Mouse (Mus musculus): ENCODE results near the gene Hoxa4. TPM values are rescaled to one million over a fixed set of nuclear protein-coding genes. Genes with fewer than 3 reads are reported as not detected.

The Hoxa4 gene
- polyA plus RNA-seq (2015; fragmentation: Nextera tagmentation; extraction: Ambion mirVana), result 14.5 and 14.8 TPM in 2 replicates

GRCm38 (mm10) chr6:52190906-52191810 is at the start of gene Hoxa4:
Hoxa4 (minus strand) TSS chr6:52191753.
- Histone ChIP-seq H3K9me3 (no peaks in the 10 kb centered on the region), H3K36me3 (no peaks in the 10 kb centered on the region), H3K27me3 (peaks cover 94% of the 10 kb centered on the region), H3K4me3 (peak within 1 kb of the TSS; percentile 60), H3K4me2 (peak within 1 kb of the TSS; percentile 64), H3K9ac (peak within 1 kb of the TSS; percentile 95), H3K27ac (peak within 1 kb of the TSS; percentile 99), H3K4me1 (replicated peaks) (peaks cover 49% of the 10 kb centered on the region)
- under 1% methylated on average over 55 of the region's 102 CpGs for WGBS
- ATAC-seq (ENCODE audit: low FRiP score), result peak; percentile 33; the same call in 1 of the 2 replicates

GRCm38 (mm10) chr6:52241001-52241621 is 49.6 kb upstream of the Hoxa4 start:
- no peaks in the 10 kb centered on the region for H3K36me3 ChIP-seq
- no peak for ATAC-seq (ENCODE audit: low FRiP score)
- H3K4me2 ChIP-seq, result no peak overlapping the region
- no peak overlapping the region for H3K4me3 ChIP-seq
- no peaks in the 10 kb centered on the region for H3K9me3 ChIP-seq
- no peak overlapping the region for H3K9ac ChIP-seq
- 0 out of 2 replicates have a peak, but pooled peaks cover 10% of the 10 kb centered on the region for H3K4me1 ChIP-seq (replicated peaks)
- peaks cover 98% of the 10 kb centered on the region for H3K27me3 ChIP-seq
- 3% methylated on average over 9 of the region's 9 CpGs for WGBS
- H3K27ac ChIP-seq, result no peak overlapping the region

- H3K27me3 ChIP-seq, result peaks cover 98% of the 10 kb centered on the region
- no peak for ATAC-seq (ENCODE audit: low FRiP score)
- H3K4me1 ChIP-seq (replicated peaks), result 0 out of 2 replicates have a peak, but pooled peaks cover 10% of the 10 kb centered on the region
- H3K27ac ChIP-seq, result no peak within 1 kb of the TSS
- H3K9me3 ChIP-seq, result no peaks in the 10 kb centered on the region
- no peak within 1 kb of the TSS for H3K4me2 ChIP-seq
- no peak within 1 kb of the TSS for H3K9ac ChIP-seq
- H3K36me3 ChIP-seq, result no peaks in the 10 kb centered on the region
- H3K4me3 ChIP-seq, result peak within 1 kb of the TSS; percentile 12; the same call in 1 of the 2 replicates
- WGBS, result under 1% methylated on average over 35 of the region's 35 CpGs
Observed at GRCm38 (mm10) chr6:52240389-52241000, 48.9 kb upstream of the Hoxa4 start, which contains the start of gene Hoxa10. Hoxa10 (minus strand) TSS chr6:52240854.

GRCm38 (mm10) chr6:52239625-52240388 is 48.3 kb upstream of the Hoxa4 start:
- Histone ChIP-seq H3K27ac (no peak overlapping the region), H3K9ac (no peak overlapping the region)

GRCm38 (mm10) chr6:52238976-52239375 is 47.4 kb upstream of the Hoxa4 start:
- Histone ChIP-seq H3K9ac (no peak overlapping the region), H3K9me3 (no peaks in the 10 kb centered on the region), H3K27ac (no peak overlapping the region), H3K27me3 (peaks cover 98% of the 10 kb centered on the region), H3K4me2 (no peak overlapping the region), H3K36me3 (no peaks in the 10 kb centered on the region), H3K4me1 (replicated peaks) (0 out of 2 replicates have a peak, but pooled peaks cover 5% of the 10 kb centered on the region), H3K4me3 (no peak overlapping the region)
- no peak for ATAC-seq (ENCODE audit: low FRiP score)
- WGBS, result 3% methylated on average over 7 of the region's 7 CpGs

More at GRCm38 (mm10) chr6:52239625-52240388, 48.3 kb upstream of the Hoxa4 start:
- Histone ChIP-seq H3K9me3 (no peaks in the 10 kb centered on the region), H3K4me1 (replicated peaks) (0 out of 2 replicates have a peak, but pooled peaks cover 5% of the 10 kb centered on the region), H3K27me3 (peaks cover 98% of the 10 kb centered on the region), H3K4me2 (no peak overlapping the region), H3K36me3 (no peaks in the 10 kb centered on the region), H3K4me3 (peak overlapping the region; percentile 12; the same call in 1 of the 2 replicates)
- WGBS, result under 1% methylated on average over 30 of the region's 30 CpGs
- ATAC-seq (ENCODE audit: low FRiP score), result no peak

- ATAC-seq (ENCODE audit: low FRiP score), result no peak
- Histone ChIP-seq H3K36me3 (no peaks in the 10 kb centered on the region), H3K27me3 (peaks cover 98% of the 10 kb centered on the region), H3K4me2 (no peak overlapping the region), H3K4me3 (no peak overlapping the region), H3K27ac (no peak overlapping the region), H3K4me1 (replicated peaks) (0 out of 2 replicates have a peak, but pooled peaks cover 5% of the 10 kb centered on the region), H3K9me3 (no peaks in the 10 kb centered on the region), H3K9ac (no peak overlapping the region)
- 4% methylated on average over 7 of the region's 7 CpGs for WGBS
Observed at GRCm38 (mm10) chr6:52238155-52238545, 46.6 kb upstream of the Hoxa4 start.

- Histone ChIP-seq H3K4me2 (no peak overlapping the region), H3K9ac (no peak overlapping the region), H3K36me3 (no peaks in the 10 kb centered on the region), H3K4me3 (no peak overlapping the region), H3K27me3 (peaks cover 98% of the 10 kb centered on the region), H3K9me3 (no peaks in the 10 kb centered on the region), H3K4me1 (replicated peaks) (0 out of 2 replicates have a peak, but pooled peaks cover 5% of the 10 kb centered on the region), H3K27ac (no peak overlapping the region)
- WGBS, result 11% methylated on average over 10 of the region's 10 CpGs
- ATAC-seq (ENCODE audit: low FRiP score), result no peak
Observed at GRCm38 (mm10) chr6:52237346-52238154, 46.0 kb upstream of the Hoxa4 start.

GRCm38 (mm10) chr6:52236806-52237205 is 45.3 kb upstream of the Hoxa4 start:
- H3K9me3 ChIP-seq, result no peaks in the 10 kb centered on the region
- H3K4me1 ChIP-seq (replicated peaks), result 0 out of 2 replicates have a peak, but pooled peaks cover 5% of the 10 kb centered on the region
- H3K36me3 ChIP-seq, result no peaks in the 10 kb centered on the region
- no peak overlapping the region for H3K4me3 ChIP-seq
- no peak overlapping the region for H3K9ac ChIP-seq
- no peak for ATAC-seq (ENCODE audit: low FRiP score)
- no peak overlapping the region for H3K27ac ChIP-seq
- 9% methylated on average over 3 of the region's 3 CpGs for WGBS
- no peak overlapping the region for H3K4me2 ChIP-seq
- peaks cover 98% of the 10 kb centered on the region for H3K27me3 ChIP-seq

- H3K4me3 ChIP-seq, result no peak overlapping the region
- H3K27ac ChIP-seq, result no peak overlapping the region
- no peak overlapping the region for H3K4me2 ChIP-seq
- H3K4me1 ChIP-seq (replicated peaks), result 0 out of 2 replicates have a peak, but pooled peaks cover 5% of the 10 kb centered on the region
- no peaks in the 10 kb centered on the region for H3K36me3 ChIP-seq
- H3K9me3 ChIP-seq, result no peaks in the 10 kb centered on the region
- H3K27me3 ChIP-seq, result peaks cover 94% of the 10 kb centered on the region
- no peak overlapping the region for H3K9ac ChIP-seq
- ATAC-seq (ENCODE audit: low FRiP score), result no peak
- WGBS, result 20% methylated on average over 6 of the region's 6 CpGs
Observed at GRCm38 (mm10) chr6:52235866-52236265, 44.3 kb upstream of the Hoxa4 start.

GRCm38 (mm10) chr6:52235267-52235666 is 43.7 kb upstream of the Hoxa4 start:
- H3K36me3 ChIP-seq, result no peaks in the 10 kb centered on the region
- 0 out of 2 replicates have a peak, but pooled peaks cover 2% of the 10 kb centered on the region for H3K4me1 ChIP-seq (replicated peaks)
- H3K4me3 ChIP-seq, result no peak overlapping the region
- peaks cover 94% of the 10 kb centered on the region for H3K27me3 ChIP-seq
- ATAC-seq (ENCODE audit: low FRiP score), result no peak
- WGBS, result 25% methylated on average over 9 of the region's 9 CpGs
- H3K9ac ChIP-seq, result no peak overlapping the region
- H3K9me3 ChIP-seq, result no peaks in the 10 kb centered on the region
- H3K27ac ChIP-seq, result no peak overlapping the region
- no peak overlapping the region for H3K4me2 ChIP-seq
